Mouse (Mus musculus) inflammation-experienced regulatory T-cells, adult 6 months (primary cell): ENCODE measurements around the gene Tmem221. TPM values are rescaled to one million over a fixed set of nuclear protein-coding genes. Genes with fewer than 3 reads are reported as not detected.
"Not testable (repeated sequence)": the region's sequence is repeated elsewhere in the genome, so short reads cannot be mapped to it uniquely, and the experiment has no call there.

ENCODE experiments used
- ATAC-seq: one replicate; pipeline ENCODE4 v1.8.0; 2017
- polyA plus RNA-seq, 3 experiments: library from polyadenylated mRNA; unstranded; fragments of 100-300 nt; shearing (Covaris generic); gene quantifications; one replicate each; pipeline ENCODE4 v1.2.1; 2017

The Tmem221 gene
- polyA plus RNA-seq, 3 experiments from 2014 or later: 0.97 to 2.1 TPM; not detected in 1

DNA sequence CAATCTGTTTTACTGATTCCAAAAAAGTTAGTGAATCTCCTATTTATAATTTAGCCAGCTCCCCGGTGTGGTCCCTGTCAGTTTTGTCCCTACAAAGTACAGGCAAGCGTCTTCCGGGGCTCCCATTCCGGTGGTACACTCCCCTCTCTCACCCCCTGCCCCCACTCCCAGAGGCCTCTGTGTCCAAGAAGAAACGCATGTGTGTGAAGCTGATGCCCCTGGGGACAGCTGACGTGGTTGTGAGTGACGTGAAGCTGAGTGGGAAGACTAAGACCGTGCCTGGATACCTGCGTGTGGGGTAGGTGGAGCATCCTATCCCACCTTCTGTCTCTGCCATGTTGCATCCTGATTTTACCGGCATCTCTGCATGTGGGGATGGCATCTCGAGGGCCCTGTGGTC is 13.6 kb downstream of the Tmem221 start:
- no peak for ATAC-seq

DNA sequence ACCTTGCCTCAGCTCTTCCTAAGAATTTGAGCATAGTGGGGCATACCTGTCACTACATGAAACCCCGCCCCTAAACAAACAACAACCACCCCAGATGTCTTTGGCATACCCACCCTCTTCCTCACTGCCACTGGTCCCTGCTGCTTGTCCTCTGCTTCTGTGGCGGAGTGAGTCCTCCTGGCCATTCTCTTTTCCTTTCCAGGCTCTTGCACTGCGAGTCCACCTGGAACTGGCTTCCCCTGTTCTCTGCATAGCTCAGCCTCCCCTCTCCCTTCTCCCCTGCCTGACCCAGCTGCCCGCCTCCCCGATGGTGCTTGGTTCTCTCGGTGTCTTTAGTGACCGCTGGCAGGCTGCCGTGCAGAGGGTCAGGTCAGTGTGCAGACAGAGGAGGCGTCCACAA is 14.9 kb downstream of the Tmem221 start:
- ATAC-seq: no peak

DNA sequence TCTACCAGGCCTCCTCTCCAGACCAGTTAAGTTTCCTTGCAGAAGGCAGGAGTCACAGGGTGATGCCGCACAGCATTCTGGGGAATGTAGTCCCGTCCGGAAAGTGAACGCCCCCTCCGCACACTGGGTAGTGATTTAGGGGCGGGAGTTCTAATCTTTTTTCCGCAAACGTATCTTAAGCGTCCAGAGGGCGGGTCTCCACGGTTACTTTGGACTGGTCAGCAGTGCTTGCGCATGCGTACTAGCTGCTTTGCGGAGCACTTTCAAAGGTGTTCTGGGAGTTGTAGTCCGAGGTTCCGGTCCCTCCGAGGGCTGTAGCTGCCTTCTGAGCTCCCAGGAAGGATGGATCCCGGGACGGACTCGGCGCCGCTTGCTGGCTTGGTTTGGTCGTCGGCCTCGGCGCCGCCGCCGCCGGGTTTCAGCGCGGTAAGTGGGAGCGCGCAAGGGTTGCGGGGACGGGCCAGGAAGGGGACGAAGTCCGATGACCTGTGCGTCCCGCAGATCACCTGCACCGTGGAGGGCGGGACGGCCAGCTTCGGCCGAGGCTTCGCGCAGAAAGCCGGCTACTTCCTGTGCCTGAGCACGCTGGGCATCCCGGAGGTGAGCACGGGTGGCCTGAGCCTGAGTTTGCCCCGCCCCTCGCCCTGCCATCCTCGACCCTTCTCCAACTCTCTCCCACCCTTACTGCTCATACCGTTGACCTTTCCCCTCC is 15.9 kb downstream of the Tmem221 start, which contains the start of gene Mvb12a:
Gene Mvb12a (plus strand): TSS at position 291 of the 712 bp plus-strand sequence.
- peak; percentile 98 for ATAC-seq

DNA sequence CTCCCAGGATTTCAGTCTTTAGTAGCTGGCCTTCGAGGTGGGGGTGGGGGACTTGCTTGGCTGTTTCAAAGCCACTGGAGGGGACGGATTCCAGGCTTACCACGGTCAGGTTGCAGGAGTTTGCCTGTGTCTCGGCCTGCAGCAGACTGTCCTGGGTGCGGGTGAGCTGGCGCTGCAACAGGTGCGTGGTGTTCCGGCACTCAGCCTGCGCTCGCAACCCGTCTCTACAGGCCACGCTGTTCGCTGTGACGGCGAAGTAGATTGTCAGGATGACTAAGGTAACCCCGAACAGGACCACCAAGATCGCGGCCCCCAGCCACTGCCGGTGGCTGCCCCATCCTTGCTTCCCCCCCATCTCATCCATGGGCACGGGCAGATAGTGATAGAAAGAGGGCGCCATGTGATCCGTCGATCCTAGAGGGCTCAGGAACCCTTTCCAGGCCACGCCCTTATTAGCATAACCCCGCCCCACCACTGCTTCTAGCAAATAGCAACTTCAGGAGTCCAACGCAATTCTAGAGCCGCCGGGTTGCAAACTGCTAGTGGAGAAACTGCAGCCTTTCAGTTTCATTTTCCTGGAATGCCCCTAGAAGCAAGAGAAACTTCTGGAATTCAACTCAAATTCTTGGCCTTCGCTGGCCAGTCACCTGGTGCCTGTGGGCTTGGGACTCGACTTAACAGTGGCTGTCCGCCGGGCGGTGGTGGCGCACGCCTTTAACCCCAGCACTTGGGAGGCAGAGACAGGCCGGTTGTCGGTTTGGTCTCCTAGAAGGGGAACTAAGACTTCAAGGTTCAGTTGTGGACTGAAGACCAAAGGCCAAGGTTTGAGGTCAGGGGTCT is 21.4 kb downstream of the Tmem221 start, which contains the start of gene Bst2:
Gene Bst2 (minus strand): TSS at position 429 of the 840 bp plus-strand sequence.
- ATAC-seq: peak; percentile 99

DNA sequence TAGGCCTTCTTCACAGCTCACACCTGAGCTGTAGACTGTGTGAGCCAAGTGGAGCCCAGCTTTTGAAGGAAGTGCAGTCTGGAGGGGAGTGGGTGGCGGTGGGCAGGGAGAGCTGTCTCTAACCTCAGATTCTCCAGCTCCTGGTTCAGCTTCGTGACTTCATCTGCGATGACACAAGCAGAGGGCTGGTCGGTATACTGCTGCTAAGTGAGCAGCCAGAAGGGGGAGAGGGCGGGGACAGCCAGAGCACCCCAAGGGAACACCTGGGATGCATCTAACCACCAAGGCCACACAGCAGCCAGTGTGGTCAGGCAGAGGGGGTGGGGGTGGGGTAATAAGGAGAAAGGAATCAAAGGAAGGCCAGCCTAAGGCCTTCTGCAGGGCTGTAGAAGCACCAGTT is 23.0 kb downstream of the Tmem221 start:
- no peak for ATAC-seq

DNA sequence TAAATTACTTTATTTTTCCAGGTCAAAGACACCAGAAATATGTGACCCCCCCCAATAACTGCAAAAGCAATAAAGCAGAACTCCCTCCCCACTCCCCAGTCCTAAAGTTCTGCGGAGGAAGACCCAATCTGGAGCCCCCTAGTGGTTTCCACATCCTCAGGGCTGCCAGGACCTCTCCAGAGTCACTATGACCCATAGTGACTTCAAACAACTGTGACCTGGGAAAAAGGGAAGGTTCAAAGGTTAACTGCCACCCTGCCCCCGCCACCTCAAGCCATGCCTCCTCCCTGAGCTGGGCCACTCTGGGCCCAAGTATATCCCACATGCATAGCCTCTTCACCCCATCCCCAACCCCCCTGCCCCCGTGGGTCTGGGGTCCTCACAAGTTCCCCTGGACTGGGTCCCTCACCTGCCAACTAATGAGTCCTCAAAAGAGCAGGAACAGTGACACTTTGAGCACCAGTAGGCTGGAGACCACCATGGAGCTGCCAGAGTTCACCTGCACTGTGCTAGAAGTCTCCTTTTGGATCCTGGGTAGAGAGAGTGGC is 24.3 kb downstream of the Tmem221 start:
- ATAC-seq: no peak

DNA sequence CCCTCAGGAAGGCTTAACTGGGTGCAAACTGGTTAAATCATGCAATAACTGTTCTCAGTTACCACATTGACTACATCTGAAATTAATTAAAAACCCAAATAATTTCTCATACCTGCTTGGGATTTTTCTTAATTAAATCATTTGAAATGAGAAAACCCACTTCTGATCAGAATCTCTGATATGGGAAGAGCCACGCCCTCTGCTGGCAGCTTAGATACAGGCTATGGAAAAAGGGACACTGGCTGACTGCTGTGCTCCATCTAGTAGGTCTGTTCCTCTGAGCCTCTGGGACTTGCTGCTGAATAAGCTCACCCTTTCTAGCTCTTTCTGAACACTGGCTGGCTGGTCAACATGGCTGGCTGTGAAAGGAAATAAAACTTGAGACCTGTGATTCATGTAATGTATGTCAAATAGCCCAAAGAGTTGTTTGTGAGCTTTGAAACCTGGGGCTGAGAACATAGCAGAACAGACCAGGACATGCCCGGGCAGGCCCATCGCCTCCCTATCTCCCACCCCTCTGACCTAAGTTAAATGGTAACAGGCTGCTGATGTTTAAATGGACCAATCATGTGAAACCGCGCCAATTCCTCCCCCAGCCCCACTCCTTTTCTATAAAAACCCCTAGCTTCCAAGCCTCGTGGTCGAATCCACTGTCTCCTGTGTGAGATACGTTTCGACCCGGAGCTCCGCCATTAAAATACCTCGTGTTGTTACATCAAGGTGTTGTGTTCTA is 27.8 kb downstream of the Tmem221 start:
- ATAC-seq: not testable (repeated sequence)

DNA sequence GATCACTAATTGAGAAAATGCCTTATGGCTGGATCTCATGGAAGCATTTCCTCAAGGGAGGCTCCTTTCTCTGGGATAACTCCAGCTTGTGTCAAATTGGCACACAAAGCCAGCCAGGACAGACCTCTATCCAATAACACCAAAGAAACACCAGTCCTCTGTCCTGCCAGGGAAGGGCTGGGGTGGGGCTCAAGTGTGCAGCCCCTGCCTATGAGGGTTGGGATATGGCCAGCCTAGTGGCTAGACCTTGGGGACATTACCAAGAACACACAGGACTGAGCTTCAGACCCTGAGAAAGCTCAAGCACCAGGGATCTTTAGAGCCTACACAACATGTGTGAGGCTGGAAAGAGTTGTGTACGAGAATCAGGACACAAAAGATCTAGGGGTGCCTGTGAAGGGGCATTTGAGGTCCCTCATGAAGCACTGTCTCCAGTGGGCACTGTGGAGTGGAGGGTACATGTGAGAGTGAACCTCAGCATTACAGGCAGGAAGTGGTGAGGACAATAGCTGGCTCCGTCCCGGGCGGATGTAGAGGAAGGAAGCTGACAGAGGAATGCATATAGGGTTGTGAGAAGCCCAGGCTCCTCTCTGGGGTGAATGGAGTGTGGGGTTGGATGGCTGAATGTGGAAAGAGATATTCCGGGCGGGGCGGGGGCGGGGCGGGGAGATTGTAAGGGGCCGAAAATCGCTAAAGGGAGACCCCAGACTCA is 30.2 kb downstream of the Tmem221 start:
- peak; percentile 100 for ATAC-seq

DNA sequence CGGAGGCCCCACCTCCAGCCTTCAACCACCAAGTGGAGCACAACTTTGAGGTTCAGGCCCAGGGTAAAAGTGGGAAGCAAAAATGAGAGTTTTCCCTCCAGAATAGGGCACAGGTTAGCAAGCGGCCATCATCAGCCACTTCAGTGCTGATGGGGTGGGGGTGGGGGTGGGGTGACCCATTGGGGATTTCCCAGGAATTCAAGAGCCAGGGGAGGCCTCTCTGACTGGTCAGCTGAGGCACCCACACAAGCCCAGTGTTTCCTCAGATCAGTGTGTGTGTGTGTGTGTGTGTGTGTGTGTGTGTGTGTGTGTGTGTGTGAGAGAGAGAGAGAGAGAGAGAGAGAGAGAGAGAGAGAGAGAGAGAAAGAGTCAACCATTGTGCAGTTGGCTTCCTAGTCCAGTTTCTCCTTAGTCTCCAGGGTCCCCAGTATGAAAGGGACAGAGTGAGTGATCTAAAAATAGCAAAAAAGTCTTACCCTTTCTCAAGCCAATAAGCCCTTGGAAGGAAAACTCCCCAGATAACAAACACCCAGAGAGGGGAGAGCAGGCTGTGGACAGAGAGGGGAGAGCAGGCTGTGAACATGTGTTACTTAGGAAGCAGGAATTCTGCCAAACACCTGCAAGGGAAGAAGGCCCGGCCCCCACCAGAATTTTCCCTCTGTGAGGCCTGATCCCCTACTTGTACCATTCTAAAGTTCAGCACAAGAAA is 31.4 kb downstream of the Tmem221 start:
- ATAC-seq: no peak

DNA sequence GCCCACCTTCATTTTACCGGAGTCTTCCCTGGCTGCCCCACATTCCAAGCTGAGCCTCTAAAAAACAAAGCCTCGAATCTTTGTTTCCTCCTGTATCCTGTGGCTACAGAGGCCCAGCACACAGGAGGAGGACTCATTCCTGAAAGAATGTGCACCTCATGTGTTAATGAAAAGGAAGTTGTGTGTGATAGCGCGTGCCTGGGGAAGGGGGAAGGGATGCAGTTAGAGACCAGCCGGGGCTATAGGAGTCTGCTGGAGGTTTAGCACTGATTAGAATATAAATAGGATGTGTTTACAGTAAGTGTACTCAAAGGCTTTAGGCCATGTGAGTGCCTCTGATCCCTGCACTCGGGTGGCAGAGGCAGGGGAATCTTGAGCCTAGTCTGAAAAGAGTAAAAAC is 32.4 kb downstream of the Tmem221 start:
- ATAC-seq: no peak

DNA sequence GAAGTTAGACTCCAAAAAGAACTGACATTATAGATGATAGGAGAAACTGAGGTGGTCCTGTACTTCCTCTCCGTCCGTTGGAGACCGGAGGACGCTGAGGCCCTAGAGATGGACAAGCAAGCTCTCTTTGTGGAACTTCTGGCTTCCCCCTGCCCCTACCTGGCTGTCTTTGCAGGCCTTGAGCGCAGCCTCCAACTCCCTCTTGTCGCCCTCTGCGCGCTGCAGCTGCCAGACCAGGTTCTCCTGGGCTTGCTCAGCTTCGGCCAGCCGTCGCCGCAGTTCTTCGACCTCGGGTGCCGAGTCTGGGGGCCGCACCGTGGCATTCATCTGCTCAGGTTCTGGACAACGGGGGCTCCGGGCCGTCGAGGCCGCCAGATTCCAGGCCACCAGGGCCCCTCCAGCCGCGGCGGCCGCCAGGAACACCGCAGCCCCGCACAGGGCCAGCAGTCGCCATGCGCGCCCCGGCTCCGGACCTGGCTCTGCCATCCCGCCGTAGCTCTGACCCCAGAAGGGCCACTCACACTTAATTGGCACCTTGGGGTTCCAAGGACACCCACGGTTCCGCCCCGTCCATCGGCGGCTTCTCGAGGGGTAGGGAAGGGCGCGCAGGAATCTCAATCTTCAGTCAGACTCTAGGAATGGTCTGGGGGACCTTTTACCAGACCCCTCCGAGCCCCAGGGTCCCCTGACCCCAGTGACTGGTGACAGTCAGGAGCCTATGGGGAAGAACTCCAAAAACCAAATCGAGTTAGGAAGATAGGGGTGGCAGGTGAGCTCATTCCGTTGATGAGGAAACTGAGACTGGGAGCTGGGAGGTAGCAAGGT is 33.2 kb downstream of the Tmem221 start, which contains the start of gene Ccdc194:
Gene Ccdc194 (minus strand): TSS at position 486 of the 825 bp plus-strand sequence.
- no peak for ATAC-seq

DNA sequence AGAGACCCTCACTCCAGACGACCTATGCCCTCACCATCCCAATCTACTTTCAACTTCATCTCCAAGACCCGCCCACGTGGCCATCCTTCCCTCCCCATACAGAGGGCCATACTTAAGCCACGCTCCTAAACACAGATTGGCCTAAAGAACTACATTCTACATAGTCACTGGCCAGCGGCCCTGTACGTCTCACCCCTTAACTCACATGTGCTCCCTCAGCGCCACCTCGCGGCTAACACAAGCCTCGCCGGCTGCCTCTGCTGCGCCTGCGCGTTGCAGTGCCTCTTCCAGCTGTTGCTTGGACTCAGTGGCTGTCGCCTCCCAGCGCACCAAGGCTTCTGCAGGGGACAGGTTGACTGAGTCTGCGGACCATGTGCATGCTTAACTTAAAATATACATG is 37.0 kb downstream of the Tmem221 start:
- ATAC-seq: peak; percentile 85

DNA sequence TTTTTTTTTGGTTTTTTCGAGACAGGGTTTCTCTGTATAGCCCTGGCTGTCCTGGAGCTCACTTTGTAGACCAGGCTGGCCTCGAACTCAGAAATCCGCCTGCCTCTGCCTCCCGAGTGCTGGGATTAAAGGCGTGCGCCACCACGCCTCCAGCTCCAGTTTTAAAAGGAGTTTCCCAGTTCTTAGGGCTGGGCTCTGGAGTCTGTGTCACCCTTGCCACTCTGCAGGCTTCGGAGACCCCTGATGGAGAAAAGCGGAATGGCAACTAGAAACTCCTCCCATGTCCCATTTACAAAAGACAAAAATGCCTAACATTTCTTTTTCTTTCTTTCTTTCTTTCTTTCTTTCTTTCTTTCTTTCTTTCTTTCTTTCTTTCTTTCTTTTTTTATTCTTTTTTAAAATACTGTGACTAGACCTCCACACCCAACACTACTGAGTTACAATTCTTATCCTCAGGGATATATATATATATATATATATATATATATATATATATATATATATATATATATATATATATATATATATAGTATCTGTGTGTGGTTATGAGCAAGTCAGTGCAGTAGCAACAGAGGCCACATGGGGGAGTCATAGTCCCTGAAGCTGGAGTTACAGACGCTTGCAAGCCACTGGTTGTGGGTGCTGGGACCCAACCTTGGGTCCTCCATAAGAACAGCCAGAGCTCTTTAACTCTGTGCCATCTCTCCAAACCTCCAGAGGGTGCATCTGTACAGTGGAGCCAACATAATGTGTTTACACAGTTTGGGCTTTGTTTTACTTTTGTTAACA is 39.4 kb downstream of the Tmem221 start:
- peak; percentile 76 for ATAC-seq

DNA sequence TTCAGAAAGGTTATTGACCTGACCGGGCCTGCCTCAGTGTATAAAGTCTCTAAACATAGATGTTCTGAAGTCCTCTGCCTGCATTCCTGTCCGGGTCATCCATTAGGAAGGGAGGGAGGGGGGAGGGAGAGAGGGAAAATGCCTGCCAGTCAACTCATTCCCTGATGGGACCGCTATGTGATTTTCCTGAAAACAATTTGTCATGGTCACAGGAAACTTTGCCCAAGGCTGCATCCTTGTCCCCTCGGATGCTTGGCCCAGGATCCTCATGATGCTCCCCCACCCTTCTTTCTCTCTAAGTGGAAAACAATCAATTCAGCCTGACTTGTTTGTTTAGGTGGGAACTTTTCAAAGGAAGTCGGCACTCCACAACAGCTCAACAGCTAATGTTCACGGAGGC is 41.9 kb downstream of the Tmem221 start:
- no peak for ATAC-seq

DNA sequence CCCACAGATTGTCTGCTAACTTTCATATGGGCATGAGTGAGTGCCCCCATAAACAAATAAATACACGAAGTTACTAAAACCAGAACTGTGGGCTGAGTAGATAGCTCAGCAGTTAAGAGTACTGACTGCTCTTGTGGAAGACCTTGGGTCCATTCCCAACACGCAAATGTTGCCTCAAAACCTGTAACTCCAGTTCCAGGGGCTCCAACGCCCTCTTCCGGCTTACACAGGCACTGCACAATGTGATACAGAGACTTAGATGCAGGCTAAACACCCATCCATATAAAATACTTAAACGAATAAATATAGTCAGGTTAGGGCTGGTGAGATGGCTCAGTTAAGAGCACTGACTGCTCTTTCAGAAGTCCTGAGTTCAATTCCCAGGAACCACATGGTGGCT is 43.6 kb downstream of the Tmem221 start:
- no peak for ATAC-seq

DNA sequence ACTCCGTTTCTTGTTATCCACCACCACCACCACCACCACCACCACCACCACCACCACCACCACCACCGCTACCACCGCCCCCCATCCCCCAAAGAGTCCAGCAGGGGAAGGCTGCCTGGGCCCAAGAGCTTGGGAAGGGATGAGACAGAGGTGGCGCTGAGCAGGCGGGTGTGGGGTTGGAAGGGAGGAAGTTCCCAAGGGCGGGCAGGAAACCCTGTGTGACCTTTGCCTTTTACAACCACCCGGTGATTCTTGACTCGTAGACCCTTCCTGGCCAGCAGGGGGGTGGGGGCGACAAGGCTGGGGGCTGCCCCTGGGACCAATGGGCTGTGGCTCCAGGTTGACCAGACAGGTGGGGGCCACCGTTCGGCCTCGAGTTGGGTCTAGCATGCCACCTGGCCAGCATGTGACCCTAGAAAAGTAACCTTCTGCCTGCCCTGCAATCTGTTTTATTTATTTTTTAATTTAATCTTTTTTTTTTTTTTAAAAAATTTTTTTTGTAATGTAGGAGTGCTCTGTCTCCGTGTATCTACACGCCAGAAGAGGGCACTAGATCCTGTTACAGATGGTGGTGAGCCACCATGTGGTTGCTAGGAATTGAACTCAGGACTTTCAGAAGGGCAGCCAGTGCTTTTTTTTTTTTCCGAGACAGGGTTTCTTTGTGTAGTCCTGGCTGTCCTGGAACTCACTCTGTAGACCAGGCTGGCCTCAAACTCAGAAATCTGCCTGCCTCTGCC is 45.5 kb downstream of the Tmem221 start:
- no peak for ATAC-seq

DNA sequence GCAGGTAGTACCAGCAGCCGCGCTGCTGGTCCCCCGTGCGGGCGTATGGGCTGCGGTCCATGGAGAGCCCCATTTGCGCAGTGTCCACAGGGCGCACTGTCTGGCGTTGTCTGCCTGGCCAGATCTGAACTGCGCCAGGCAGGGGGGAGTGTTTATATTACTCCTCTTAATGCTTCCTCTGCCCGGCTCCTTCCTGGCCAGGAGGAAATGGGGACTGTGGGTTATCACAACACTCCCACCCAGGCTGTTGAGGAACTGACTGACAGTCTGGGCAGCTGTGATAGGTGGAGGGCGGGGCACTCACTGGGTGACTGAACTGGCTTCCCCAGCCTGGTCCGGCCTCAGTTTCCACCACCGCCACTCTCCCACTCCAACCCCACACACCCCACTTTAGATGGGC is 47.0 kb downstream of the Tmem221 start, which contains the start of gene Plvap:
Gene Plvap (minus strand): TSS at position 109 of the 400 bp plus-strand sequence.
- no peak for ATAC-seq

DNA sequence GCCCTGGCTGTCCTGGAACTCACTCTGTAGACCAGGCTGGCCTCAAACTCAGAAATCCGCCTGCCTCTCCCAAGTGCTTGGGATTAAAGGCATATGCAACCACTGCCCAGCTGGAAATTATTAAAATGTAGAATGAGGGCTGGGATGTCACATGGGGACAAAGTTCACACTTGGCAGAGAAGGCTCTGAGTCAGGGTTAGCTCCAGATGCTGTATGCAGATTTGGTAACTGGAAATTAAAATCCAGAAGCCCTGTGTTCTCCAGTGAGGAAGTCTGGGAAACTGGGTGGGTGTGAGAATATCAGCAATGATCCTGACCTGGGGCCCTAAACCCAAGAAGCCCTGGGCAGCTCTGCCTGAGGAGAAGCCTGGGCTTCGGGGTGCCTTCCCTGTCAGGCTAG is 49.4 kb downstream of the Tmem221 start:
- ATAC-seq: no peak
